Mouse (Mus musculus) spleen, adult 2 months (tissue): ENCODE measurements around the gene Dis3l2.

Experiments
- CTCF ChIP-seq: fragments of 200-500 bp; IDR thresholded peaks from 2 replicates; pipeline ENCODE4 v1.5.1; 2011; ENCODE audit warnings: mild to moderate bottlenecking, inconsistent platforms; ENCODE audit not compliant: insufficient read depth, insufficient read length, insufficient replicate concordance; ENCODE audit errors: extremely low read depth
- POLR2A ChIP-seq: fragments of 200-500 bp; IDR thresholded peaks from 2 replicates; pipeline ENCODE4 v1.6.1; 2011; ENCODE audit warnings: low read depth, low read length, inconsistent platforms

DNA sequence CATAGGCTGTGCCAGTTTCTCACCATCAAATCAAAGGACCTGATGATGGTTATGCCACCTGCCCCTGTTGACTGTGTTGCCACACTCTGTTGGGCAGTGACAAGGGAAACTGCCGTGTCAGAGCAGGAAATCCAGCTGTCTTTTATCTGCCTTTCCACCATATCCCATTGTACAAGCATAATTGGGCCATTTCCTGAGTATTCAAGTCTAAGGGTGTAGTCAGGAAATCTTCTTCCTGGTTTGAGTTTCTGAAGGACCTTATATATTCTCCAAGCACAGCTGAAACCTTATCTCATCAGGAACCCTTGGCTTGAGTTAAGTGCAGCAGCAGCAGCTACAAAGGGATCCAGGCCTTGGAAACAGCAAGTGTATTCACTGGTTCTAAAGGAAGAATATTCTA is 155.3 kb downstream of the Dis3l2 start:
- TF ChIP-seq CTCF (no peak), POLR2A (no peak)
